Mouse (Mus musculus) limb, embryonic 13.5 days (tissue): ENCODE data around the gene Enox1. TPM values are rescaled to one million over a fixed set of nuclear protein-coding genes. Genes with fewer than 3 reads are reported as not detected.

Experiments
- polyA plus RNA-seq: library from polyadenylated mRNA; unstranded; fragments of >200 nt; fragmentation: Nextera tagmentation; extraction: Ambion mirVana; gene quantifications from 2 replicates; pipeline ENCODE4 v1.2.1, GENCODE M21; 2015

Enox1 gene
- polyA plus RNA-seq, 1 experiment from 2014 or later: 18.9 TPM

Other genes starting within 250 kb of the Enox1 start
- gene Ccdc122, start 120.0 kb upstream of the Enox1 start, polyA plus RNA-seq: 2.6 and 2.8 TPM in 2 replicates
- 7.4 and 7.7 TPM in 2 replicates for gene Lacc1, start 119.9 kb upstream of the Enox1 start, polyA plus RNA-seq